Comparison of ENCODE assay signal across 9 mouse cellular contexts in the genomic region with DNA sequence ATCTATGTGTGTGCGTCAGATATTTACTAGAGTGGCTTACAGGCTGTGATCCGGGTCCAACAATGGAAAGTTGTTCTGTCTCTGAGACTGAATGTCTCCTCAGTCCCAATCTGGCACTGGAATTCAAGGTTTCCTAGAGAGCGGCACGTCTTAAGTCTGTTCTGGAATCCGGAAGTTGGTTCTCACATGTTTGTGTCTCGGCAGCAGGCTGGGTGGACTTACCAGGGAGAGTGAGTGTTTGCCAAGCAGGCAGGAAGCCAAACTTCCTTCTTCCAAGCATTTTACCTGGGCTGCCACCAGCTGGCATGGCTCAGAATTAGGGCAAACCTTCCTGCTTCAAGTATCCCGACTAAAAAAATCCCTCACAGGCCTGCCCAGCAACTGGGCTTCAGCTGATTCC. TPM values are rescaled to one million over a fixed set of nuclear protein-coding genes. Genes with fewer than 3 reads are reported as not detected.
DNase-seq lines count a peak whose midpoint lies in the region; ATAC-seq and TF ChIP-seq lines count a peak whose summit lies in the region.
"Had no signal": no experiment of that assay in that cellular context is flagged by ENCODE, and none has a peak within 500 bp of the region (broad histone marks: within the 10 kb centered on the region; RNA-seq: fewer than 3 reads in every experiment).

No protein-coding gene starts in this region.

- intact Hi-C loops in gastrocnemius, postnatal 14 days (cut with DNase I; ENCODE audit: low total_unique reads): no loop called here
- intact Hi-C loops in gastrocnemius, postnatal 36 days (cut with DNase I): no loop called here

- ATAC-seq in forebrain, postnatal 0 days: no peak; the same call in 1 of the 2 replicates
- ATAC-seq: midbrain, embryonic 13.5 days had no signal

- H3K4me1 ChIP-seq in forebrain, postnatal 0 days (ENCODE audit: insufficient read depth): no peaks in the 10 kb centered on the region
- H3K4me1 ChIP-seq in limb, embryonic 10.5 days: peaks cover 7% of the 10 kb centered on the region
- H3K4me1 ChIP-seq: midbrain, embryonic 13.5 days had no signal

- no peak overlapping the region for H3K9ac ChIP-seq in forebrain, postnatal 0 days
- H3K9ac ChIP-seq: midbrain, embryonic 13.5 days had no signal

- no peak overlapping the region for H3K27ac ChIP-seq in forebrain, postnatal 0 days (ENCODE audit: low read depth, low read length)
- H3K27ac ChIP-seq in limb, embryonic 10.5 days: no peak overlapping the region
- H3K27ac ChIP-seq: midbrain, embryonic 13.5 days had no signal

- H3K9me3 ChIP-seq in forebrain, postnatal 0 days (ENCODE audit: low read length): no peaks in the 10 kb centered on the region
- H3K9me3 ChIP-seq in limb, embryonic 10.5 days (replicated peaks): no peaks in the 10 kb centered on the region
- H3K9me3 ChIP-seq: midbrain, embryonic 13.5 days had no signal

- WGBS in forebrain, postnatal 0 days: 58% methylated on average over 7 of the region's 7 CpGs
- WGBS in limb, embryonic 10.5 days: 88% methylated on average over 7 of the region's 7 CpGs

- H3K36me3 ChIP-seq in forebrain, postnatal 0 days (ENCODE audit: insufficient read depth): no peaks in the 10 kb centered on the region
- H3K36me3 ChIP-seq in limb, embryonic 10.5 days: no peaks in the 10 kb centered on the region
- H3K36me3 ChIP-seq: midbrain, embryonic 13.5 days had no signal

- H3K27me3 ChIP-seq in forebrain, postnatal 0 days (ENCODE audit: insufficient read depth, low read length): no peaks in the 10 kb centered on the region
- no peaks in the 10 kb centered on the region for H3K27me3 ChIP-seq in limb, embryonic 10.5 days (ENCODE audit: low read depth, poor library complexity, severe bottlenecking)
- H3K27me3 ChIP-seq: midbrain, embryonic 13.5 days had no signal

- DNase-seq in gastrocnemius, postnatal 14 days: peak; percentile 10
- DNase-seq in gastrocnemius, postnatal 36 days: no peak
- peak; percentile 35 for DNase-seq in urinary bladder, postnatal 14 days (ENCODE audit: low spot score)
- no peak for DNase-seq in urinary bladder, postnatal 25 days (ENCODE audit: low spot score)
- peak; percentile 70 to 73 for DNase-seq in kidney, postnatal 36 days
- no peak for DNase-seq in forebrain, postnatal 0 days
- no peak for DNase-seq in liver
- no peak for DNase-seq in limb, embryonic 10.5 days (ENCODE audit: low spot score)

- TF ChIP-seq CTCF in forebrain, postnatal 0 days (IDR thresholded peaks at IDR 0.05; ENCODE audit: low read depth): no peak

- no peak overlapping the region for H3K4me2 ChIP-seq in forebrain, postnatal 0 days (ENCODE audit: low read depth)
- H3K4me2 ChIP-seq: midbrain, embryonic 13.5 days had no signal

- H3K4me3 ChIP-seq in forebrain, postnatal 0 days (ENCODE audit: low read depth, low read length): no peak overlapping the region
- H3K4me3 ChIP-seq in limb, embryonic 10.5 days: no peak overlapping the region
- H3K4me3 ChIP-seq: midbrain, embryonic 13.5 days had no signal

RNA-seq across cellular contexts. Expression of gene Erich3, which starts 59.5 kb away (rescaled TPM):
- total RNA-seq in gastrocnemius, postnatal 14 days (2021): under 1 TPM; 0.04 TPM
- total RNA-seq in gastrocnemius, postnatal 36 days (2021): not detected
- 3.4 and 3.5 TPM in 2 replicates for total RNA-seq in forebrain, postnatal 0 days (2014; rRNA removed)
- 1.9 and 2.7 TPM in 2 replicates for polyA plus RNA-seq in forebrain, postnatal 0 days (2015; fragmentation: Nextera tagmentation; extraction: Ambion mirVana)
- 0.09 TPM in 1 of 2 replicates, not detected in the other for polyA plus RNA-seq in limb, embryonic 10.5 days (2016; fragmentation: Nextera tagmentation; extraction: Ambion mirVana)

Comparison
In these comparisons a context has a peak if more than half of its experiments do, and no peak if none do; other contexts are left out.
1. DNase-seq: peak in gastrocnemius, postnatal 14 days (single experiment), urinary bladder, postnatal 14 days (single experiment) and kidney, postnatal 36 days (2 of 2); none in gastrocnemius, postnatal 36 days (0 of 2), urinary bladder, postnatal 25 days (single experiment), forebrain, postnatal 0 days (single experiment), liver (single experiment) and limb, embryonic 10.5 days (single experiment).